ENCODE assay signal across 8 mouse cellular contexts in genomic region chr12:76837101-76837843, GRCm38 (mm10). TPM values are rescaled to one million over a fixed set of nuclear protein-coding genes. Genes with fewer than 3 reads are reported as not detected.
DNase-seq lines count a peak whose midpoint lies in the region; ATAC-seq and TF ChIP-seq lines count a peak whose summit lies in the region.

No protein-coding gene starts in this region.

- peak; percentile 97 to 98 for DNase-seq in heart, postnatal 14 days
- peak; percentile 99 for DNase-seq in layer of hippocampus, adult 11-12 months (ENCODE audit: low spot score)
- peak; percentile 97 to 98 for DNase-seq in lung, adult 18-20 months
- DNase-seq in testis, postnatal 14 days (ENCODE audit: low spot score), result peak; percentile 98

- H3K4me1 ChIP-seq in ES-Bruce4 (ENCODE audit: control insufficient read depth, insufficient read depth, low read length), result no peaks in the 10 kb centered on the region
- peaks cover 10% of the 10 kb centered on the region for H3K4me1 ChIP-seq in forebrain, embryonic 13.5 days
- peaks cover 14% of the 10 kb centered on the region for H3K4me1 ChIP-seq in neural tube, embryonic 15.5 days

- no peaks in the 10 kb centered on the region for H3K36me3 ChIP-seq in ES-Bruce4 (ENCODE audit: control insufficient read depth, insufficient read depth, low read length, poor library complexity, severe bottlenecking)
- no peaks in the 10 kb centered on the region for H3K36me3 ChIP-seq in forebrain, embryonic 13.5 days (ENCODE audit: poor library complexity, severe bottlenecking)
- H3K36me3 ChIP-seq in neural tube, embryonic 15.5 days, result no peaks in the 10 kb centered on the region

- WGBS in forebrain, embryonic 13.5 days, result under 1% methylated on average over 43 of the region's 43 CpGs
- under 1% methylated on average over 43 of the region's 43 CpGs for WGBS in neural tube, embryonic 15.5 days

- peak; percentile 79 for TF ChIP-seq CTCF in ES-Bruce4 (IDR thresholded peaks at IDR 0.05; ENCODE audit: low read depth, low read length)

- H3K27ac ChIP-seq in ES-Bruce4 (ENCODE audit: insufficient read depth, low read length), result peak overlapping the region; percentile 44; the same call in 1 of the 2 replicates
- peak overlapping the region; percentile 75 for H3K27ac ChIP-seq in forebrain, embryonic 13.5 days
- H3K27ac ChIP-seq in neural tube, embryonic 15.5 days (replicated peaks), result peak overlapping the region; percentile 89

- intact Hi-C loops in heart, postnatal 14 days (cut with DNase I), result loop anchor here (2.0 to 5.0 kb wide), 5 partner anchors 42 to 730 kb away; partner anchors contain the start of gene Max

- H3K27me3 ChIP-seq in ES-Bruce4 (ENCODE audit: control insufficient read depth, insufficient read depth, low read length, poor library complexity, severe bottlenecking), result no peaks in the 10 kb centered on the region
- no peaks in the 10 kb centered on the region for H3K27me3 ChIP-seq in forebrain, embryonic 13.5 days
- no peaks in the 10 kb centered on the region for H3K27me3 ChIP-seq in neural tube, embryonic 15.5 days (replicated peaks)

- H3K4me3 ChIP-seq in ES-Bruce4 (ENCODE audit: low read depth, low read length), result peak overlapping the region; percentile 88
- peak overlapping the region; percentile 76 for H3K4me3 ChIP-seq in forebrain, embryonic 13.5 days
- H3K4me3 ChIP-seq in neural tube, embryonic 15.5 days (replicated peaks), result peak overlapping the region; percentile 79

- H3K9ac ChIP-seq in ES-Bruce4 (ENCODE audit: low read depth, poor library complexity, severe bottlenecking), result peak overlapping the region; percentile 58
- peak overlapping the region; percentile 78 for H3K9ac ChIP-seq in forebrain, embryonic 13.5 days
- peak overlapping the region; percentile 81 for H3K9ac ChIP-seq in neural tube, embryonic 15.5 days (replicated peaks)

- peak; percentile 93 for ATAC-seq in cerebellum, adult (ENCODE audit: insufficient number of reproducible peaks, low FRiP score, low TSS enrichment)
- ATAC-seq in forebrain, embryonic 13.5 days, result peak; percentile 99
- peak; percentile 98 for ATAC-seq in neural tube, embryonic 15.5 days (ENCODE audit: low FRiP score)

- H3K9me3 ChIP-seq in ES-Bruce4 (replicated peaks; ENCODE audit: control insufficient read depth, insufficient read depth, low read length, poor library complexity, severe bottlenecking), result no peaks in the 10 kb centered on the region
- no peaks in the 10 kb centered on the region for H3K9me3 ChIP-seq in forebrain, embryonic 13.5 days (replicated peaks)
- H3K9me3 ChIP-seq in neural tube, embryonic 15.5 days (replicated peaks), result no peaks in the 10 kb centered on the region

- TF ChIP-seq EP300 in ES-Bruce4 (IDR thresholded peaks at IDR 0.05; ENCODE audit: insufficient read depth, low read depth, low read length), result no peak

- no peak for TF ChIP-seq POLR2A in ES-Bruce4 (IDR thresholded peaks at IDR 0.05; ENCODE audit: insufficient read depth, low read length)

- H3K4me2 ChIP-seq in forebrain, embryonic 13.5 days, result peak overlapping the region; percentile 81
- H3K4me2 ChIP-seq in neural tube, embryonic 15.5 days, result peak overlapping the region; percentile 71

RNA-seq across cellular contexts. Expression of gene Rab15, which starts 14.6 kb away (rescaled TPM):
- 34.2 and 40.7 TPM in 2 replicates for polyA plus RNA-seq in ES-Bruce4 (2011; ENCODE audit: insufficient read depth, insufficient read length, low read depth, missing spikeins)
- 12.3 and 14.3 TPM in 2 replicates for polyA plus RNA-seq in forebrain, embryonic 13.5 days (2015; fragmentation: Nextera tagmentation; extraction: Ambion mirVana)
- 1 to 10 TPM in 1 of 2 experiments, under 1 TPM in 1; 0.86 to 1.8 TPM for total RNA-seq in heart, postnatal 14 days (2021)
- 43.6 and 45.8 TPM in 2 replicates for polyA plus RNA-seq in neural tube, embryonic 15.5 days (2015; fragmentation: Nextera tagmentation; extraction: Ambion mirVana)

RNA-seq across cellular contexts. Expression of gene Gpx2, which starts 41.9 kb away (rescaled TPM):
- 12.7 and 20.3 TPM in 2 replicates for polyA plus RNA-seq in ES-Bruce4 (2011; ENCODE audit: insufficient read depth, insufficient read length, low read depth, missing spikeins)
- 0.12 TPM in 1 of 2 replicates, not detected in the other for polyA plus RNA-seq in forebrain, embryonic 13.5 days (2015; fragmentation: Nextera tagmentation; extraction: Ambion mirVana)
- total RNA-seq in heart, postnatal 14 days (2021), result not detected
- 0.28 and 4.2 TPM in 2 replicates for polyA plus RNA-seq in neural tube, embryonic 15.5 days (2015; fragmentation: Nextera tagmentation; extraction: Ambion mirVana)

Comparison
In these comparisons a context has a peak if more than half of its experiments do, and no peak if none do; other contexts are left out.
1. Peak in every context shown above with its lines: DNase-seq, ATAC-seq, H3K4me3 ChIP-seq and H3K27ac ChIP-seq.